Mouse (Mus musculus) midbrain, embryonic 14.5 days (tissue): ENCODE results near the gene Pmm2. TPM values are rescaled to one million over a fixed set of nuclear protein-coding genes. Genes with fewer than 3 reads are reported as not detected.

ENCODE experiments used
- ATAC-seq: fragments of 200-750 bp; cut with Nextera tagmentation; 2 replicates; pipeline ENCODE4 v1.8.0; 2017; ENCODE audit warnings: moderate number of reproducible peaks, moderate library complexity; ENCODE audit not compliant: low FRiP score, low TSS enrichment
- DNase-seq: peaks from one replicate; pipeline ENCODE4 v3.0.0-alpha.2; 2015
- H3K27ac ChIP-seq: fragments of 300-500 bp; sonication (generic); replicated peaks from 2 replicates; pipeline ENCODE4 v1.5.1; 2014; ENCODE audit warnings: mild to moderate bottlenecking, low read depth, low read length, moderate library complexity
- H3K27me3 ChIP-seq: fragments of 300-500 bp; sonication (generic); 2 replicates; pipeline ENCODE4 v1.6.1; 2014; ENCODE audit warnings: low read length, control low read depth, mixed read lengths; ENCODE audit not compliant: control insufficient read depth, insufficient read depth
- H3K36me3 ChIP-seq: fragments of 300-500 bp; sonication (generic); 2 replicates; pipeline ENCODE4 v1.6.1; 2014; ENCODE audit warnings: low read length, control low read depth; ENCODE audit not compliant: control insufficient read depth, insufficient read depth
- H3K4me1 ChIP-seq: fragments of 300-500 bp; sonication (generic); 2 replicates; pipeline ENCODE4 v1.6.1; 2014; ENCODE audit warnings: mild to moderate bottlenecking, antibody characterized with exemption, low read length, control low read depth; ENCODE audit not compliant: control insufficient read depth, insufficient read depth
- H3K4me2 ChIP-seq: fragments of 300-500 bp; sonication (generic); 2 replicates; pipeline ENCODE4 v1.6.1; 2014; ENCODE audit warnings: mild to moderate bottlenecking, low read length, moderate library complexity
- H3K4me3 ChIP-seq: fragments of 300-500 bp; sonication (generic); replicated peaks from 2 replicates; pipeline ENCODE4 v1.5.1; 2014; ENCODE audit warnings: low read depth, low read length
- H3K9ac ChIP-seq: fragments of 300-500 bp; sonication (generic); replicated peaks from 2 replicates; pipeline ENCODE4 v1.6.1; 2014; ENCODE audit warnings: mild to moderate bottlenecking, low read length, moderate library complexity
- H3K9me3 ChIP-seq: fragments of 300-500 bp; sonication (generic); 2 replicates; pipeline ENCODE4 v1.6.1; 2016; ENCODE audit warnings: low read length, control low read depth, mixed read lengths; ENCODE audit not compliant: control insufficient read depth
- WGBS: fragments of 180-500 bp; shearing (Covaris S2); extraction: QIAGEN DNeasy Blood & Tissue Kit; methylation state at CpG from one replicate; pipeline ENCODE4 v1.1.7; 2014; 5-methylcytosine and 5-hydroxymethylcytosine counted together
- polyA plus RNA-seq: library from polyadenylated mRNA; unstranded; fragments of >200 nt; fragmentation: Nextera tagmentation; extraction: Ambion mirVana; gene quantifications from 2 replicates; pipeline ENCODE4 v1.2.1, GENCODE M21; 2014

The Pmm2 gene
- polyA plus RNA-seq, 1 experiment from 2014 or later: 41.5 TPM

GRCm38 (mm10) chr16:8663606-8664539 is 26.4 kb downstream of the Pmm2 start:
- no peak overlapping the region for H3K27ac ChIP-seq
- H3K4me2 ChIP-seq: no peak overlapping the region
- WGBS: 82% methylated on average over 24 of the region's 24 CpGs
- H3K9me3 ChIP-seq: no peaks in the 10 kb centered on the region
- H3K4me1 ChIP-seq: peaks cover 14% of the 10 kb centered on the region
- H3K36me3 ChIP-seq: peaks cover 54% of the 10 kb centered on the region
- H3K4me3 ChIP-seq: no peak overlapping the region
- no peak for ATAC-seq
- DNase-seq: no peak
- H3K27me3 ChIP-seq: no peaks in the 10 kb centered on the region
- 0 out of 2 replicates have a peak overlapping the region, but pooled peaks have one; percentile 20 for H3K9ac ChIP-seq

- ATAC-seq (no peak), DNase-seq (no peak)
- no peak overlapping the region for H3K4me2 ChIP-seq
- no peak overlapping the region for H3K4me3 ChIP-seq
- H3K4me1 ChIP-seq: peaks cover 23% of the 10 kb centered on the region
- no peaks in the 10 kb centered on the region for H3K27me3 ChIP-seq
- 83% methylated on average over 5 of the region's 5 CpGs for WGBS
- H3K9me3 ChIP-seq: no peaks in the 10 kb centered on the region
- no peak overlapping the region for H3K9ac ChIP-seq
- H3K36me3 ChIP-seq: peaks cover 40% of the 10 kb centered on the region
- H3K27ac ChIP-seq: no peak overlapping the region
Measured at GRCm38 (mm10) chr16:8665367-8665766, 27.9 kb downstream of the Pmm2 start.

- no peak for ATAC-seq
- H3K9ac ChIP-seq: no peak overlapping the region
Measured at GRCm38 (mm10) chr16:8666452-8666851, 29.0 kb downstream of the Pmm2 start.

GRCm38 (mm10) chr16:8667261-8667660 is 29.8 kb downstream of the Pmm2 start:
- H3K4me3 ChIP-seq: no peak overlapping the region
- ATAC-seq (no peak), DNase-seq (no peak)
- 89% methylated on average over 7 of the region's 7 CpGs for WGBS
- no peaks in the 10 kb centered on the region for H3K9me3 ChIP-seq
- H3K27ac ChIP-seq: no peak overlapping the region
- H3K27me3 ChIP-seq: no peaks in the 10 kb centered on the region
- H3K36me3 ChIP-seq: peaks cover 21% of the 10 kb centered on the region
- no peak overlapping the region; the same call in 1 of the 2 replicates for H3K9ac ChIP-seq
- peaks cover 29% of the 10 kb centered on the region for H3K4me1 ChIP-seq
- no peak overlapping the region; the same call in 1 of the 2 replicates for H3K4me2 ChIP-seq

More at GRCm38 (mm10) chr16:8666452-8666851, 29.0 kb downstream of the Pmm2 start:
- WGBS: 72% methylated on average over 2 of the region's 2 CpGs
- no peaks in the 10 kb centered on the region for H3K9me3 ChIP-seq
- no peak for DNase-seq
- H3K4me1 ChIP-seq: peaks cover 29% of the 10 kb centered on the region
- peaks cover 29% of the 10 kb centered on the region for H3K36me3 ChIP-seq
- no peaks in the 10 kb centered on the region for H3K27me3 ChIP-seq
- no peak overlapping the region for H3K4me2 ChIP-seq
- H3K4me3 ChIP-seq: no peak overlapping the region
- no peak overlapping the region for H3K27ac ChIP-seq

- H3K9ac ChIP-seq: no peak overlapping the region; the same call in 1 of the 2 replicates
- H3K27ac ChIP-seq: no peak overlapping the region
- no peak overlapping the region for H3K4me3 ChIP-seq
- H3K9me3 ChIP-seq: no peaks in the 10 kb centered on the region
- DNase-seq: no peak
- H3K4me1 ChIP-seq: peaks cover 29% of the 10 kb centered on the region
- WGBS: 69% methylated on average over 4 of the region's 4 CpGs
- 0 out of 2 replicates have a peak, but pooled peaks cover under 1% of the 10 kb centered on the region for H3K27me3 ChIP-seq
- H3K4me2 ChIP-seq: no peak overlapping the region; the same call in 1 of the 2 replicates
- peaks cover 16% of the 10 kb centered on the region for H3K36me3 ChIP-seq
- no peak for ATAC-seq
Measured at GRCm38 (mm10) chr16:8667814-8668213, 30.3 kb downstream of the Pmm2 start.

- Histone ChIP-seq H3K27me3 (0 out of 2 replicates have a peak, but pooled peaks cover 5% of the 10 kb centered on the region), H3K9me3 (no peaks in the 10 kb centered on the region), H3K9ac (no peak overlapping the region), H3K4me1 (peaks cover 29% of the 10 kb centered on the region), H3K36me3 (peaks cover 10% of the 10 kb centered on the region), H3K4me3 (no peak overlapping the region), H3K27ac (no peak overlapping the region), H3K4me2 (peak overlapping the region; percentile 95)
- 60% methylated on average over 2 of the region's 2 CpGs for WGBS
- ATAC-seq (no peak), DNase-seq (no peak)
Measured at GRCm38 (mm10) chr16:8668386-8668785, 30.9 kb downstream of the Pmm2 start.

- Histone ChIP-seq H3K4me3 (peak overlapping the region; percentile 66), H3K4me1 (peaks cover 29% of the 10 kb centered on the region), H3K4me2 (peak overlapping the region; percentile 95), H3K27ac (peak overlapping the region; percentile 78), H3K36me3 (peaks cover 5% of the 10 kb centered on the region; the same call in 1 of the 2 replicates), H3K27me3 (0 out of 2 replicates have a peak, but pooled peaks cover 5% of the 10 kb centered on the region), H3K9ac (peak overlapping the region; percentile 74), H3K9me3 (no peaks in the 10 kb centered on the region)
- DNase-seq (peak; percentile 43), ATAC-seq (no peak)
- WGBS: 46% methylated on average over 5 of the region's 5 CpGs
Measured at GRCm38 (mm10) chr16:8669432-8669831, 32.0 kb downstream of the Pmm2 start.

GRCm38 (mm10) chr16:8670041-8671035 is 32.9 kb downstream of the Pmm2 start:
- 2% methylated on average over 15 of the region's 15 CpGs for WGBS
- peak; percentile 72 for ATAC-seq
- Histone ChIP-seq H3K27ac (peak overlapping the region; percentile 78), H3K4me1 (peaks cover 29% of the 10 kb centered on the region), H3K9me3 (no peaks in the 10 kb centered on the region), H3K4me3 (peak overlapping the region; percentile 66), H3K9ac (peak overlapping the region; percentile 74), H3K36me3 (peaks cover 5% of the 10 kb centered on the region; the same call in 1 of the 2 replicates), H3K27me3 (0 out of 2 replicates have a peak, but pooled peaks cover 5% of the 10 kb centered on the region), H3K4me2 (peak overlapping the region; percentile 95)
- DNase-seq: peak; percentile 78
